Mouse (Mus musculus) spleen, postnatal 36 days (tissue): ENCODE data around the gene Ddx18.

Source experiments
- DNase-seq, 2 experiments: peaks; one replicate each; pipeline ENCODE4 v3.0.0; 2022; ENCODE audit warnings: low spot score in 2 of 2, mixed read lengths in 1 of 2

Gene Ddx18

GRCm38 (mm10) chr1:121567521-121568489 is at the start of gene Ddx18:
Ddx18 (minus strand) TSS chr1:121567989.
- peak; percentile 89 to 92 for DNase-seq

DNA sequence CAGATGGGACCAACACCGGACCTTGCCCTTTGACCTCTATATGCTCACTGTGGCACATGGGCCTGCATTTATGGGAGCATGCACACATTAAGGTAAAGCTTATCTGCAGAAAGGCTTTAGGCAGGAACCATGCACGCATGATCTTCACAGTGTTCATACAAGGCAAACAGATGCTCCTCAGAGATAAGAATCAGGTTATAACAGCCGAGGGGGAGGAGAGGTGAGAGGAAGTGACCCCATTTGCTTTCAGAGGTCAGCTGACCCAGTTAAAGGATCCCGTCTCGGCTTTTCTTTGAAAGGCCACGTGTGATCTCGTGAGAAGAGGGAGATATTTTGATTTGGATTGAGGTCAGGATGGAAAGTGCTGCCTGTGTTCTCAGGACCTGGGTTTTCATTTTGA is 40.2 kb upstream of the Ddx18 start:
- DNase-seq, result no peak

DNA sequence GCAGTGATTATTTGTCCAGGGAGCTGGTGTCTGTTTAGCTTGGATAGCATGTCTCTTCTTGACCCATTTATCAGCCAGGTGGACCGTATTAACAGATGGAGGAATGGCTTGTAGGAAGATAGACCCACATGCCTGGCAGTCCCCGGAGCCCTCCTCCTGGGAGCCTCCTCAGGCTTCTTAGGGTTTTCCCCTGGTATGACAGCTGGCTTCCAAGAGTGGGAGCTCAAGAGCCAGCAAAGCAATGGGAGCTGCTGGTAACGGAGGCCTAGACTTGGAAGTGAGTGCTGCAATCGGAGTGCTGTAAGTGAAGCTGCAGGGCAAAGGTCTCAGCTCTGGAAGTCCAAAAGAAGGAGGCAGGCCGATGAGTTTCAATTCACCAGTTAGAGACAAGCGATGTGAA is 37.3 kb upstream of the Ddx18 start:
- DNase-seq, result no peak

DNA sequence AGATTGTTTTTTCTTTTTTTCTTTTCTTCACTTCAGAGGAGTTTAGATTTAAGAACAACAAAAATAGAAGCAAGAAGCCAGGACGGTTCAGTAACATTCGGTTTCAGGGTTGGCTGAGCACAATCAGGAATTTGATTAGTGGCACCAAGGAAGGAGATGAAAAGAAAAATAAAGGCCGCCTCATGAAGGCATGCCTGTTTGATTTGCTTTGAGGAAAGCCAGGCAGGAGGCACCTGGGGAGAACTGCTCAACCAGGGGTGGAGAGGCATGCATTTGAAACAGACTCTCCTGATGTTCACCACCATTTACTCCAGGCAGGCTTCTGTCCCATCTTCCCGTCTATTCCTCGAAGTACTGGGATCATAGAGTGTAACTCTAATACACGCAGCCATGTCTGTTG is 34.1 kb upstream of the Ddx18 start:
- no peak for DNase-seq

- DNase-seq, result no peak
Measured at GRCm38 (mm10) chr1:121601084-121601483, 33.3 kb upstream of the Ddx18 start.

GRCm38 (mm10) chr1:121598421-121598820 is 30.6 kb upstream of the Ddx18 start:
- DNase-seq, result no peak

- no peak for DNase-seq
Measured at GRCm38 (mm10) chr1:121596951-121597625, 29.3 kb upstream of the Ddx18 start.

- no peak for DNase-seq
Measured at GRCm38 (mm10) chr1:121584838-121585237, 17.0 kb upstream of the Ddx18 start.

DNA sequence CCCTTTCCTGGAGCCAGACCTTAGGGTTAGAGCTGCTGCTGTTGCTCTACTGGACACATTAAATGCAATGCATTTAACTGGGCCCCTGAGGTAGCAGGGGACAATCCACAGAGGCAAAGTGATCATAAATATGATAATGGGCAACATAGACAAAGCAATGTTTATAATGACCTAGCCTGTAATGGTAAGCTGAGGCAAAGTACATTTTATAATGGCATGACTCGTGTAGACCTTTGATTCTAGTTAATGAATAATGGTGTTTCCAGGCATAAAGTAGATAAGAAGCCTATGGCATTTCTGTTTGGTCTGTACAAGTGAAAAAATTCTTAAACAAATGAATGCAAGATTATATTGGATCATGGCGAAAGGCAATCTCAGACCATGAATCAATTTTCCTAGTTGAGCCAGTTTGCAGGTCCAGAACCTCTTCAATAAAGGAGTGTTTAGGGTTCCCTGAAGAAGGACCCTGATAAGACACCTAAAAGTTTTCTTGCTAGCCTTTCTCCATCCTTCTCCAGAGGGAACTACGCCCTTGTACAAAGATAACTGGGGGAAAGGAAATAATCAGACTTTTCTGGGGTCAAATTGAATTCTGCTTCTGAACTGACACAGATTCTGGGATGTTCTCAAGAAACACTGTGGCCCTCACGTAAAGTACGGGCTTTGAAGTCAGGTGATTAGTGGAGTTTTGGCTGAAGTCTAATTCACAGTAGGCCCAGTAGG is 13.5 kb upstream of the Ddx18 start:
- no peak for DNase-seq

DNA sequence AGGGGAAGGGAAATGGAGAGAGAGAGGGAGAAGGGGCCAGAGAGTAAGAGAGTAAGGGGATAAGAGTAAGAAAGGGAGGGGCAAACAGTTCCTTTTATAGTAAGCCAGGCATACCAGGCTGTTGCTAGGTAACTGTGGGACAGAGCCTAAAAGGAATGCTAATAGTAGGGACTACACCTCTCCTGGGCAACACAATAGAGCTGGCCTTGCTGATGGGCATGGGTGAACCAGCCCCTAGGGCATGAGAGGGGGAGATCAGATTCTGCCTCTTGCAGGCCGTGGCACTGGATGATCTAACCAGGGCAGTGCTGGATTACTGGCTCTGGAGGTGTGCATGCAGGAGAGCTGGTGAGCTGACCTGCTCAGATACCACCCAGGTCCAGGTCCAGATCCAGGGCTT is 9.7 kb upstream of the Ddx18 start:
- DNase-seq, result no peak

GRCm38 (mm10) chr1:121570522-121570921 is 2.7 kb upstream of the Ddx18 start:
- DNase-seq, result no peak

- DNase-seq, result peak; percentile 4 to 5
Measured at GRCm38 (mm10) chr1:121557861-121558260, 9.9 kb downstream of the Ddx18 start.

DNA sequence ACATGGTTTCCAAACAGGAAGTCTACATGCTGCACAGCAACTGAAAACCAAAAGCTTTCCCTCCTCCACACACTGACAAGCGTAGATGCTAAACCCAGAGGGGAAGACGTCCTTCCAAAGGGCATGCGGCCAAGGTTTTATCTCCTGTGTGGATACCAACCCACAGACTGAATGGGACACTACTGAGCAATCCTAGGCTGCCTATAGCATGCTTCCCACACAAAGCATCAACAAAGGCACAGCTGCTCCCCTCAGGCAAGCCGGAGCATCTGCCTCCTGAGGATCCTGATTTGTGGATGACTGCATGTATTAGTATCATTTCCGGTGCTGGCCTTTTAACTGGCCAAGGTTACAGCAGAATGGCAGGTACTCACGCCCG is 16.3 kb downstream of the Ddx18 start:
- DNase-seq, result no peak

DNA sequence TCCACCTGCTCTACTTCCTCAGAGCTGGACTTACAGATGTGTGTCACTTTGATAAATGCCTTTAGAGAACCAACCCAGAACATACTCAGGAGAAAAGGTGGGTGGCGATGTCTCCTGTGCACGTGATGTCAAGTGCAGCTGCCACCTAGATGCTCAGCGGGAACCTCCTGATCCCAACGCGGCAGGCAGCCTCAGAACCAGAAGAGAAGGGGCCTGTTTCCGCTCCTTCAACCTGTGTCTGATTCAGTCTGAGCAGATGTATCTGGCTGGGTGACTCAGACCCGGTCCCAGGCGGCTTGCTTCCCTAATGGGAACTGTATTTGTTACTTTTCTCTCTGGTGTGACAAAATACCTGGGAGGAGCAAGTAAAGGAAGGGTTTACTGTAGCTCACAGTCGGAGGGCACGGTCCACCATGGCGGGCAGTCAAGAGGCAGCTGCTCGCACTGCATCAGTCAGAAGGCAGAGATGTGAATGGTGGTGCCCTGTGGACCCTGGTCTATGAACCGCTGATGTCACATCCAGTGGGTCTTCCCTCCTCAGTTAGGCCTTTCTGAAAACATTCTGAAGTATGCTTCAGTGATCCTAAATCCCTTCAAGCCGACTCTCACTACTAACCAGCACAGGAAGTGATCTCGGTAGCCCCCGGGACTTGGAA is 16.9 kb downstream of the Ddx18 start:
- DNase-seq, result no peak

- no peak for DNase-seq
Measured at GRCm38 (mm10) chr1:121549456-121549855, 18.3 kb downstream of the Ddx18 start.

DNA sequence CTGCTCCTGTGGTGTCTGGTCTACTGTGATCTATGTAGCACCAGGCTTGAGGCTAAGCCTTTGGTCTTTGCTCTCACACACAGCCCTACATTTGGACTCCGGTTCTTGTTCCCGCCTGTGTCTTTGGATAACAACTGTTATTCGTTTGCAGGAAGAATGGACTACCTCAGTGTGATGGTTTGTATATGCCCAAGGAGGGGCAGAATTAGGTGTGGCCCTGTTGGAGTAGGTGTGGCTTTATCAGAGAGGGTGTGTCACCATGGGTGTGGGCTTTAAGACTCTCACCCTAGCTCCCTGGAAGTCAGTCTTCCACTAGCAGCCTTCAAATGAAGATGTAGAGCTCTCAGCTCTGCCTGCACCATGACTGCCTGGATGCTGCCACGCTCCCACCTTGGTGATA is 19.1 kb downstream of the Ddx18 start:
- no peak for DNase-seq

GRCm38 (mm10) chr1:121546844-121547243 is 20.9 kb downstream of the Ddx18 start:
- no peak for DNase-seq

- DNase-seq, result no peak
Measured at GRCm38 (mm10) chr1:121540361-121540760, 27.4 kb downstream of the Ddx18 start.

GRCm38 (mm10) chr1:121531439-121531838 is 36.4 kb downstream of the Ddx18 start:
- no peak for DNase-seq

DNA sequence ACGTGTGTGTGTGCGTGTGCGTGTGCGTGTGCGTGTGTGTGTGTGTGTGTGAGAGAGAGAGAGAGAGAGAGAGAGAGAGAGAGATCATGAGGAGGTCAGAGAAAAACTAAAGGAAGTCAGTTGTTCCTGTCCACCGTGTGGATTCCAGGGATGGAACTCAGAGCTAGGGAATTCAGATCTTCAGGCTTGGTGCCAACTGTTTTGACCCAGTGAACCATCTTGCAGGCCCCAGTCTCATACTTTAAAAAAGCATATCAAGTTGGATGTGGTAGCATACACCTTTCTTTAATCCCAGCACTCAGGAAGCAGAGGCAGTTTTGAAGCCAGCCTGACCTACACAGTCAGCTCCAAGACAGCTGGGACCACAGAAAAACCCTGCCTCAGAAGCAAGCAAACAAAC is 38.5 kb downstream of the Ddx18 start:
- DNase-seq, result no peak

DNA sequence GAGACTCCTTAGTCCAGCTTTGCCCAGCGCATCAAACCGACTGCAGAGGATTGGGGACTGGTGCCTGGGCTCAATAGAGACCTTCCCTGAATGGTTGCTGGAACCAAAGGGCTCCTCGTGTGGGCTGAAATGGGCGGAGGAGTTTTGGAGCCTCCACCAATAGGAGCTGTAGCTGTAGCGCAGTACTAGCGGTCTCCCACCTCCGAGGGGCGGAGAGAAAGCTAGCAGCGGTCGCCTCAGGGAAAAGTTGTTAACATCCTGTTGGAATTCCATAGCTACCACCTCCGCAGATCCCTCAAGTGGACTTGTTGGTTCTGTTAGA is 39.4 kb downstream of the Ddx18 start, which contains the start of gene Htr5b:
Gene Htr5b, minus strand, starts transcription at position 67 of the 322 bp plus-strand sequence.
- DNase-seq, result no peak
